Mouse (Mus musculus) limb, embryonic 14.5 days (tissue): ENCODE measurements around the gene Efna4. TPM values are rescaled to one million over a fixed set of nuclear protein-coding genes. Genes with fewer than 3 reads are reported as not detected.
A peak's percentile ranks its signal among the peaks of the same experiment; 100 is the strongest.

Experiments used
- ATAC-seq: fragments of 200-750 bp; cut with Nextera tagmentation; 2 replicates; pipeline ENCODE4 v1.8.0; 2017; ENCODE audit warnings: low read depth, moderate number of reproducible peaks, moderate TSS enrichment; ENCODE audit not compliant: low FRiP score
- DNase-seq: peaks from one replicate; pipeline ENCODE4 v3.0.0-alpha.2; 2015; ENCODE audit warnings: low spot score
- H3K27ac ChIP-seq: fragments of 300-500 bp; sonication (generic); replicated peaks from 2 replicates; pipeline ENCODE4 v1.5.1; 2014; ENCODE audit warnings: low read depth, mild to moderate bottlenecking, low read length, moderate library complexity, mixed read lengths
- H3K27me3 ChIP-seq: fragments of 300-500 bp; sonication (generic); 2 replicates; pipeline ENCODE4 v1.6.1; 2014; ENCODE audit warnings: low read length, mixed read lengths; ENCODE audit not compliant: control insufficient read depth, insufficient read depth
- H3K36me3 ChIP-seq: fragments of 300-500 bp; sonication (generic); 2 replicates; pipeline ENCODE4 v1.6.1; 2014; ENCODE audit warnings: mild to moderate bottlenecking, low read length, moderate library complexity, mixed read lengths; ENCODE audit not compliant: control insufficient read depth, insufficient read depth
- H3K4me1 ChIP-seq: fragments of 300-500 bp; sonication (generic); 2 replicates; pipeline ENCODE4 v1.6.1; 2014; ENCODE audit warnings: antibody characterized with exemption, low read length, mixed read lengths; ENCODE audit not compliant: control insufficient read depth, insufficient read depth
- H3K4me2 ChIP-seq: fragments of 300-500 bp; sonication (generic); replicated peaks from 2 replicates; pipeline ENCODE4 v1.6.1; 2014; ENCODE audit warnings: low read depth, mild to moderate bottlenecking, low read length, moderate library complexity; ENCODE audit not compliant: severe bottlenecking
- H3K4me3 ChIP-seq: fragments of 300-500 bp; sonication (generic); replicated peaks from 2 replicates; pipeline ENCODE4 v1.5.1; 2014; ENCODE audit warnings: low read length
- H3K9ac ChIP-seq: fragments of 300-500 bp; sonication (generic); 2 replicates; pipeline ENCODE4 v1.6.1; 2014; ENCODE audit warnings: mild to moderate bottlenecking, low read depth, low read length, moderate library complexity; ENCODE audit not compliant: severe bottlenecking
- H3K9me3 ChIP-seq: fragments of 300-500 bp; sonication (generic); 2 replicates; pipeline ENCODE4 v1.6.1; 2016; ENCODE audit warnings: low read length; ENCODE audit not compliant: control insufficient read depth
- POLR2A ChIP-seq: fragments of 200-500 bp; IDR thresholded peaks from 2 replicates; pipeline ENCODE4 v1.8.0; 2012; ENCODE audit warnings: inconsistent platforms, mild to moderate bottlenecking, moderate library complexity, borderline replicate concordance; ENCODE audit not compliant: insufficient read depth, insufficient read length; ENCODE audit errors: extremely low read depth
- WGBS: fragments of 180-500 bp; shearing (Covaris S2); extraction: QIAGEN DNeasy Blood & Tissue Kit; methylation state at CpG from one replicate; pipeline ENCODE4 v1.1.7; 2014; 5-methylcytosine and 5-hydroxymethylcytosine counted together
- polyA plus RNA-seq, 2 experiments: library from polyadenylated mRNA; depleted of rRNA in 1 of 2; stranded (reverse) in 1 of 2; unstranded in 1 of 2; fragments of >200 nt; fragmentation: Nextera tagmentation in 1 of 2; extraction: Ambion mirVana in 1 of 2; gene quantifications; 2 replicates each; pipeline versions ENCODE4 v1.2.1 to v1.2.3; 2012 to 2014

Efna4 gene
- polyA plus RNA-seq, 2 experiments, result 32.0 to 56.5 TPM

- H3K4me3 ChIP-seq, result peak overlapping the region; percentile 71
- H3K4me2 ChIP-seq, result peak overlapping the region; percentile 99
- H3K4me1 ChIP-seq, result peaks cover 34% of the 10 kb centered on the region
- no peak for ATAC-seq
- H3K36me3 ChIP-seq, result no peaks in the 10 kb centered on the region
- peaks cover 10% of the 10 kb centered on the region for H3K27me3 ChIP-seq
- H3K27ac ChIP-seq, result no peak overlapping the region
- H3K9me3 ChIP-seq, result no peaks in the 10 kb centered on the region
- 3% methylated on average over 25 of the region's 66 CpGs for WGBS
- no peak for DNase-seq
- peak overlapping the region; percentile 67 for H3K9ac ChIP-seq
- no peak for TF ChIP-seq POLR2A
Measured at GRCm38 (mm10) chr3:89321183-89322130, 16.4 kb downstream of the Efna4 start.

- H3K27ac ChIP-seq, result no peak overlapping the region
Measured at GRCm38 (mm10) chr3:89320581-89321182, 17.1 kb downstream of the Efna4 start.

GRCm38 (mm10) chr3:89319591-89320350 lies 18.1 kb downstream of the Efna4 start:
- H3K4me2 ChIP-seq, result peak overlapping the region; percentile 99
- peaks cover 10% of the 10 kb centered on the region for H3K27me3 ChIP-seq
- 4% methylated on average over 44 of the region's 58 CpGs for WGBS
- no peak for TF ChIP-seq POLR2A
- no peak overlapping the region for H3K27ac ChIP-seq
- ATAC-seq (no peak), DNase-seq (no peak)
- H3K9ac ChIP-seq, result peak overlapping the region; percentile 55
- peaks cover 4% of the 10 kb centered on the region; the same call in 1 of the 2 replicates for H3K36me3 ChIP-seq
- H3K9me3 ChIP-seq, result no peaks in the 10 kb centered on the region
- peaks cover 51% of the 10 kb centered on the region for H3K4me1 ChIP-seq
- peak overlapping the region; percentile 71 for H3K4me3 ChIP-seq

More at GRCm38 (mm10) chr3:89320581-89321182, 17.1 kb downstream of the Efna4 start:
- Histone ChIP-seq H3K9me3 (no peaks in the 10 kb centered on the region), H3K4me3 (peak overlapping the region; percentile 71), H3K9ac (peak overlapping the region; percentile 67), H3K27me3 (peaks cover 10% of the 10 kb centered on the region), H3K4me2 (peak overlapping the region; percentile 99), H3K36me3 (no peaks in the 10 kb centered on the region), H3K4me1 (peaks cover 42% of the 10 kb centered on the region)
- WGBS, result under 1% methylated on average over 24 of the region's 41 CpGs
- ATAC-seq (peak; percentile 21), DNase-seq (peak; percentile 67)
- TF ChIP-seq POLR2A, result no peak

- H3K4me3 ChIP-seq, result peak overlapping the region; percentile 71
- 10% methylated on average over 21 of the region's 21 CpGs for WGBS
- no peak for TF ChIP-seq POLR2A
- peaks cover 6% of the 10 kb centered on the region; the same call in 1 of the 2 replicates for H3K36me3 ChIP-seq
- no peaks in the 10 kb centered on the region for H3K9me3 ChIP-seq
- H3K4me2 ChIP-seq, result peak overlapping the region; percentile 99
- peak overlapping the region; percentile 55; the same call in 1 of the 2 replicates for H3K9ac ChIP-seq
- H3K4me1 ChIP-seq, result peaks cover 53% of the 10 kb centered on the region
- H3K27me3 ChIP-seq, result peaks cover 10% of the 10 kb centered on the region
- DNase-seq (peak; percentile 37), ATAC-seq (no peak)
- H3K27ac ChIP-seq, result no peak overlapping the region
Measured at GRCm38 (mm10) chr3:89318971-89319590, 18.7 kb downstream of the Efna4 start.
